ENCODE assay signal across 17 mouse cellular contexts in the genomic region with DNA sequence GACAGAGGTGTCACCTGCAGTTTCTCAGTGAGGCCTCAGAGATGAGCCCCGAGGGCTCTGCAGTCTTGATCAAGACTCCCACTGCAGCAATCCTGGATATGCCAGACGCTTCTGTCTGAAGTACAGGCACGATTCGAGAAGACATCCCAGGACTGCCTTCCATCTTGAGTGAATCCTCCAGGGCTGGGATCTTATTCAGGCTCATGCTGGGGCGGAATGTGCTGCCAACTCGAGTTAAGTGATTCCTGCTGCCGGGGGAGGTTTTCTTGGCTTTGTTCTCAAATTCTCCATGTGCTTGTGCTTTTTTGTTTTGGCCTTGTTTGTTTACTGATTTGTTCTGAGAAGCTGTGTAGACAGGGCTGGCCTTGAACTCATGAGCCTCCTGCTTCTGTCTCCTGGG. TPM values are rescaled to one million over a fixed set of nuclear protein-coding genes. Genes with fewer than 3 reads are reported as not detected.
DNase-seq lines count a peak whose midpoint lies in the region; ATAC-seq and TF ChIP-seq lines count a peak whose summit lies in the region.
"Had no signal": no experiment of that assay in that cellular context is flagged by ENCODE, and none has a peak within 500 bp of the region (broad histone marks: within the 10 kb centered on the region; RNA-seq: fewer than 3 reads in every experiment).

No protein-coding gene starts in this region.

- no peaks in the 10 kb centered on the region for H3K27me3 ChIP-seq in neural tube, embryonic 15.5 days (replicated peaks)
- H3K27me3 ChIP-seq: heart, embryonic 15.5 days had no signal

- no peak for DNase-seq in frontal cortex, postnatal 10 days (ENCODE audit: low spot score in 2 of 2)
- peak; percentile 29 for DNase-seq in left cerebral cortex, postnatal 4 days
- no peak for DNase-seq in left cerebral cortex, adult 11 months (ENCODE audit: low spot score)
- peak; percentile 64 for DNase-seq in R1 (ENCODE audit: low read depth, low spot score)
- peak; percentile 16 to 50 for DNase-seq in layer of hippocampus, adult 2 months (ENCODE audit: low spot score in 2 of 2)
- DNase-seq in ovary, postnatal 10 days (ENCODE audit: low spot score): no peak
- DNase-seq: heart, adult 11 months; kidney, postnatal 25 days; lung, postnatal 10 days; thymus, adult 18-20 months had no signal

- no peak overlapping the region; the same call in 1 of the 2 replicates for H3K27ac ChIP-seq in layer of hippocampus, adult 2 months
- H3K27ac ChIP-seq in neural tube, embryonic 15.5 days (replicated peaks): no peak overlapping the region
- H3K27ac ChIP-seq: heart, embryonic 15.5 days; liver, embryonic 14.5 days had no signal

- no peak overlapping the region for H3K9ac ChIP-seq in neural tube, embryonic 15.5 days (replicated peaks)
- H3K9ac ChIP-seq: heart, embryonic 15.5 days; liver, embryonic 14.5 days had no signal

- ATAC-seq in frontal cortex, adult (ENCODE audit: low TSS enrichment): peak; percentile 59; the same call in 1 of the 2 replicates
- ATAC-seq in neural tube, embryonic 15.5 days (ENCODE audit: low FRiP score): no peak
- ATAC-seq: activated CD4-positive, CD25-positive, alpha-beta regulatory T cell, adult 4 months; intestine, postnatal 0 days had no signal

- peaks cover 3% of the 10 kb centered on the region; the same call in 1 of the 2 replicates for H3K4me1 ChIP-seq in neural tube, embryonic 15.5 days
- H3K4me1 ChIP-seq: heart, embryonic 15.5 days had no signal

- TF ChIP-seq CTCF in layer of hippocampus, adult 2 months (conservative IDR thresholded peaks at IDR 0.05): no peak

- H3K4me3 ChIP-seq in layer of hippocampus, adult 2 months: no peak overlapping the region
- H3K4me3 ChIP-seq in neural tube, embryonic 15.5 days (replicated peaks): no peak overlapping the region
- H3K4me3 ChIP-seq: heart, embryonic 15.5 days; myocyte had no signal

- intact Hi-C loops in left cerebral cortex, postnatal 4 days (cut with DNase I): no loop called here

- WGBS in neural tube, embryonic 15.5 days: 53% methylated on average over 7 of the region's 7 CpGs

- H3K9me3 ChIP-seq in neural tube, embryonic 15.5 days (replicated peaks): no peaks in the 10 kb centered on the region
- H3K9me3 ChIP-seq: heart, embryonic 15.5 days had no signal

- no peak overlapping the region for H3K4me2 ChIP-seq in neural tube, embryonic 15.5 days
- H3K4me2 ChIP-seq: heart, embryonic 15.5 days had no signal

- H3K36me3 ChIP-seq in neural tube, embryonic 15.5 days: no peaks in the 10 kb centered on the region
- H3K36me3 ChIP-seq: heart, embryonic 15.5 days had no signal

RNA-seq across cellular contexts. Expression of gene Pepd, which starts 34.4 kb away (rescaled TPM):
- total RNA-seq in left cerebral cortex, postnatal 4 days (2021): 10 to 100 TPM; 40.0 to 41.7 TPM
- 10 to 100 TPM; 31.4 to 31.8 TPM for total RNA-seq in layer of hippocampus, adult 2 months (2021)
- 67.5 and 74.9 TPM in 2 replicates for polyA plus RNA-seq in neural tube, embryonic 15.5 days (2015; fragmentation: Nextera tagmentation; extraction: Ambion mirVana)

Comparison
In these comparisons a context has a peak if more than half of its experiments do, and no peak if none do; other contexts are left out.
1. DNase-seq: peak in left cerebral cortex, postnatal 4 days (single experiment), R1 (single experiment) and layer of hippocampus, adult 2 months (2 of 2); none in frontal cortex, postnatal 10 days (0 of 2), left cerebral cortex, adult 11 months (single experiment) and ovary, postnatal 10 days (single experiment).